Mouse (Mus musculus) forebrain, embryonic 16.5 days (tissue): Measurements from ENCODE around the gene Urb1. TPM values are rescaled to one million over a fixed set of nuclear protein-coding genes. Genes with fewer than 3 reads are reported as not detected.
"Not testable (repeated sequence)": the region's sequence is repeated elsewhere in the genome, so short reads cannot be mapped to it uniquely, and the experiment has no call there.

Experiments used
- ATAC-seq: fragments of 200-750 bp; cut with Nextera tagmentation; 2 replicates; pipeline ENCODE4 v1.8.0; 2017; ENCODE audit warnings: mild to moderate bottlenecking, moderate library complexity
- H3K27ac ChIP-seq: fragments of 300-500 bp; sonication (generic); 2 replicates; pipeline ENCODE4 v1.5.1; 2014; ENCODE audit warnings: low read length, control low read depth
- H3K27me3 ChIP-seq: fragments of 300-500 bp; sonication (generic); replicated peaks from 2 replicates; pipeline ENCODE4 v1.6.1; 2014; ENCODE audit warnings: low read length; ENCODE audit not compliant: control insufficient read depth, insufficient read depth
- H3K36me3 ChIP-seq: fragments of 300-500 bp; sonication (generic); 2 replicates; pipeline ENCODE4 v1.6.1; 2014; ENCODE audit not compliant: control insufficient read depth, insufficient read depth
- H3K4me1 ChIP-seq: fragments of 300-500 bp; sonication (generic); replicated peaks from 2 replicates; pipeline ENCODE4 v1.6.1; 2014; ENCODE audit warnings: low read length; ENCODE audit not compliant: control insufficient read depth, insufficient read depth
- H3K4me2 ChIP-seq: fragments of 300-500 bp; sonication (generic); 2 replicates; pipeline ENCODE4 v1.6.1; 2014; ENCODE audit warnings: mild to moderate bottlenecking, low read length, control low read depth
- H3K4me3 ChIP-seq: fragments of 300-500 bp; sonication (generic); replicated peaks from 2 replicates; pipeline ENCODE4 v1.5.1; 2014; ENCODE audit warnings: mild to moderate bottlenecking, low read length, control low read depth
- H3K9ac ChIP-seq: fragments of 300-500 bp; sonication (generic); replicated peaks from 2 replicates; pipeline ENCODE4 v1.6.1; 2014; ENCODE audit warnings: low read depth, low read length, control low read depth
- H3K9me3 ChIP-seq: fragments of 300-500 bp; sonication (generic); 2 replicates; pipeline ENCODE4 v1.6.1; 2016; ENCODE audit warnings: low read length; ENCODE audit not compliant: control insufficient read depth
- WGBS: fragments of 180-500 bp; shearing (Covaris S2); extraction: QIAGEN DNeasy Blood & Tissue Kit; methylation state at CpG from one replicate; pipeline ENCODE4 v1.1.7; 2014; 5-methylcytosine and 5-hydroxymethylcytosine counted together
- polyA plus RNA-seq: library from polyadenylated mRNA; unstranded; fragments of >200 nt; fragmentation: Nextera tagmentation; extraction: Ambion mirVana; gene quantifications from 2 replicates; pipeline ENCODE4 v1.2.1, GENCODE M21; 2015

The Urb1 gene
- polyA plus RNA-seq, 1 experiment from 2014 or later: 11.7 TPM

DNA sequence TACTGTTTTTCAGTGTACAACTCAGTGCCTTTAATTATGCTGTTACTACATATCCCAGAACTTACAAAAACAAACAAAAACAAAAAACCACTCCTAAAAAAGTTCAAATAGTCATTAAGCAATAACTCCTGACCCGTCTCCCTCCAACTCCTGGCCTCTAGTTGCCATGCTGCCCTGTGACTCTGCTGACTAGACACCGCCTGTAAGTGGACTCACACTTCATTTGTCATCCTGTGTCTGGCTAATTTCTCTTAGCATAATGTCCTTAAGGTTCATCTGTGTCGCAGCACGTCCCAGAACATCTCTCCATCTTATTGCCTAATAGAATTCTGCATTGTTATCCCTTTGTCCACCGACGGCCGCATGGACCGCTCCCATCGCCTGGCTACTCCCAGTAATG, 17.3 kb upstream of the Urb1 start:
- peaks cover 19% of the 10 kb centered on the region for H3K4me1 ChIP-seq
- no peak overlapping the region for H3K27ac ChIP-seq
- 89% methylated on average over 9 of the region's 9 CpGs for WGBS
- no peaks in the 10 kb centered on the region for H3K9me3 ChIP-seq
- no peak for ATAC-seq
- H3K36me3 ChIP-seq: no peaks in the 10 kb centered on the region
- H3K4me3 ChIP-seq: no peak overlapping the region
- no peak overlapping the region for H3K9ac ChIP-seq
- H3K4me2 ChIP-seq: no peak overlapping the region
- peaks cover 3% of the 10 kb centered on the region; the same call in 1 of the 2 replicates for H3K27me3 ChIP-seq

DNA sequence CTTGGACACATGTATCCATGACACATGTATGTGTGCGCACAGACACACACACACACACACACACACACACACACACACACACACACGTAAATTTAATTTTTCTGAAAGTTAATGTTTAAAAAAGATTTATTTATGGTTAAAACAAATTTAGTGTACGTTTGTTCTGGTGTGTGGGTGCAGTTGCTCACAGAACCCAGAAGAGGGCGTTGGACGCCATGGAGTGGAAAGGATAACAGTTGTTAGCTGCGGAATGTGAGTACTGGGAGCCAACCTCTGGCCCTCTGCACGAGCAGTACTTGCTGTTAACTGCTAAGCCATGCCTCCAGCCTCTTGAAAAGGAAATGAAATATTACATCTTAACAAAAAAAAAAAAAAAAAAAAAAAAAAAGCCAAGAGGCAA, 16.2 kb upstream of the Urb1 start, which contains the start of gene Eva1c:
TSS of gene Eva1c (plus strand) at position 263 of the 400 bp plus-strand sequence.
- WGBS: 75% methylated on average over 7 of the region's 7 CpGs
- H3K9ac ChIP-seq: no peak within 1 kb of the TSS
- H3K4me1 ChIP-seq: peaks cover 19% of the 10 kb centered on the region
- no peak within 1 kb of the TSS for H3K4me3 ChIP-seq
- no peaks in the 10 kb centered on the region for H3K36me3 ChIP-seq
- no peaks in the 10 kb centered on the region for H3K9me3 ChIP-seq
- no peak within 1 kb of the TSS for H3K27ac ChIP-seq
- no peak within 1 kb of the TSS for H3K4me2 ChIP-seq
- no peak for ATAC-seq
- H3K27me3 ChIP-seq: no peaks in the 10 kb centered on the region

DNA sequence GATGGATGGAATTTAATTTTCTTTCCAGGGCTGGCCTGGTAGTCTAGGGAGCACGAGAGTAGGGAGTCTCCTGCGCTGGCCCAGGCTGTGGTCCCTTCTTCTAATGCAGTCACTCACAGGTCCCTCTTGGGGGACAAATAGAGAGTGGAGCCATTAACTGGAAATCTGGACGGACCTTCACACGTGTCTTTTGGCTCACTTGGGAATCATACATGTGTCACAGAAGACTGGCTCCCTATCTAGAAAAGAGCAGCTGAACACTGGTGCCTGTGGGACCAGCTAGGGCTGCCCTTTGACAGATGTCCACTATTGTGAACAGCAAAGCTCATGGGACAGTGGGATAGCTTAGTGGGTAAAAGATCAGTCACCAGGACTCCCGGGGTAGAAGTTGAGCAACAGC, 15.8 kb upstream of the Urb1 start:
- 81% methylated on average over 5 of the region's 5 CpGs for WGBS
- H3K4me3 ChIP-seq: no peak overlapping the region
- H3K27ac ChIP-seq: no peak overlapping the region
- no peak overlapping the region for H3K4me2 ChIP-seq
- no peaks in the 10 kb centered on the region for H3K36me3 ChIP-seq
- no peak for ATAC-seq
- H3K9me3 ChIP-seq: no peaks in the 10 kb centered on the region
- peaks cover 15% of the 10 kb centered on the region for H3K4me1 ChIP-seq
- no peaks in the 10 kb centered on the region for H3K27me3 ChIP-seq
- no peak overlapping the region for H3K9ac ChIP-seq

DNA sequence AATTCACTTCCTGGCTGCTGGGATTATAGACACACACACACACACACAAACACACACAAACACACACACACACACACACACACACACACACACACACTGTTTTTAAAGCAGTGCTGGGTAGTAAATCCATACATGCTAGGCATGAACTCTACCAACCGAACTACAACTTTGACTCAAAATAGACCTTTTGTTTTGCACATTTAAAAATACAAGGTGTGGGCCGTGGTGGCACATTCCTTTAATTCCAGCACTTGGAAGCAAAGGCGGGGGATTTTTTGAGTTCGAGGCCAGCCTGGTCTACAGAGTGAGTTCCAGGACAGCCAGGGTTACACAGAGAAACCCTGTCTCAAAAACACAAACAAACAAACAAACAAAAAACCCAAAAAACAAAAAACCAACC, 13.8 kb upstream of the Urb1 start:
- not testable (repeated sequence) for ATAC-seq, H3K27me3 ChIP-seq, H3K4me2 ChIP-seq, H3K9ac ChIP-seq, H3K4me3 ChIP-seq, H3K36me3 ChIP-seq, H3K27ac ChIP-seq, H3K4me1 ChIP-seq, H3K9me3 ChIP-seq
- WGBS: 82% methylated on average over 4 of the region's 4 CpGs

DNA sequence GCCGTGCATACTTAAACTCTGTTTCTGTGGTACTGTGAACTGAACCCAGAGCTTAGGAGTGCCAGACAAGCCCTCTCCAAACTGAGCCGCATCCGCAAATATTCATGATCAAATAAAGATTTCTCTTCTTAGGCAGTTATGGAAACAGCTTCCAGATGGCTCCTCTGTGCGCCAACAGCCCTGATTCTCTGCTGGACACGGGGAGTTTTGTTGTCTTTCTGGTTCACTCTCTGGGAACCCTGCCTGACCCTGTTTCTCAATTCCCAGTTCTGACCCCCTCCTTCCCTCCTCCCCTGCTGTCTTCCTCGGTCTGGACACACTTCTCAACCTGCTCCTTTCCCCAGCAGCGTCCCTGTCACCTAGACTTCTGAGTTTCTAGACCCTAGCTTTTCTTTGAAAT, 12.8 kb upstream of the Urb1 start:
- no peak overlapping the region for H3K4me2 ChIP-seq
- no peak for ATAC-seq
- no peaks in the 10 kb centered on the region for H3K4me1 ChIP-seq
- H3K9me3 ChIP-seq: no peaks in the 10 kb centered on the region
- H3K36me3 ChIP-seq: no peaks in the 10 kb centered on the region
- H3K4me3 ChIP-seq: no peak overlapping the region
- no peaks in the 10 kb centered on the region for H3K27me3 ChIP-seq
- no peak overlapping the region for H3K9ac ChIP-seq
- H3K27ac ChIP-seq: no peak overlapping the region
- 72% methylated on average over 7 of the region's 7 CpGs for WGBS

DNA sequence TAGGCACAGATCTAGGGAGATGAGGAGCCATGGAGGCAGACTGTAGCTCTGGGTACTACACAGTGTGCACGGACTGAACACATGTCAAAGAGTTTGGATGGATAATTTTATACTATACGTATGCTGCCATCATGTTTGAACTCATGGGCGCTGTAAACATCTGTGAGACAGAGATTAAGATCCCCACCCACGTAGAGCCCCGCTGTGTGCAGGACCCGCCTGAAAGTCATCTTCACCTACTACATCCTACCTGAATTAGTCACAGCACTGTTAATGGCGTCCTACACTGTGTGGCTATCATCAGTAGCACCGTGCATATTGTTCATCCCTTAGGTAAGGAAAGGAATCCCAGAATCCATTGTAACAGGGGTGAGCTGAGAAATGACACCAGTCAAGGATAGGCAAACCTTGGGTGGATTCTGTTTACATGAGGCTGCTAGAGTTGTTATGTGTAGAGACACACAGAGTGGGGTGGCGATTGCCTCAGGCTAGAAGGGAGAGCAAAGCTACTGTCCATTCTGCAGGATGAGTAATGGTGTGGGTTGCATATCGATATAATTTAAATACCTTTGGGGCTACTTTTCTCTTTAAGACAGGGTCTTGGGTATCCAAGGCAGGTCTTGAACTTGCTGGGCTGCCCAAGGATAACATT, 12.2 kb upstream of the Urb1 start:
- ATAC-seq: no peak
- Histone ChIP-seq H3K9me3 (no peaks in the 10 kb centered on the region), H3K36me3 (no peaks in the 10 kb centered on the region), H3K27ac (no peak overlapping the region), H3K4me1 (no peaks in the 10 kb centered on the region), H3K4me3 (no peak overlapping the region), H3K27me3 (no peaks in the 10 kb centered on the region), H3K4me2 (no peak overlapping the region), H3K9ac (no peak overlapping the region)
- 92% methylated on average over 10 of the region's 10 CpGs for WGBS

DNA sequence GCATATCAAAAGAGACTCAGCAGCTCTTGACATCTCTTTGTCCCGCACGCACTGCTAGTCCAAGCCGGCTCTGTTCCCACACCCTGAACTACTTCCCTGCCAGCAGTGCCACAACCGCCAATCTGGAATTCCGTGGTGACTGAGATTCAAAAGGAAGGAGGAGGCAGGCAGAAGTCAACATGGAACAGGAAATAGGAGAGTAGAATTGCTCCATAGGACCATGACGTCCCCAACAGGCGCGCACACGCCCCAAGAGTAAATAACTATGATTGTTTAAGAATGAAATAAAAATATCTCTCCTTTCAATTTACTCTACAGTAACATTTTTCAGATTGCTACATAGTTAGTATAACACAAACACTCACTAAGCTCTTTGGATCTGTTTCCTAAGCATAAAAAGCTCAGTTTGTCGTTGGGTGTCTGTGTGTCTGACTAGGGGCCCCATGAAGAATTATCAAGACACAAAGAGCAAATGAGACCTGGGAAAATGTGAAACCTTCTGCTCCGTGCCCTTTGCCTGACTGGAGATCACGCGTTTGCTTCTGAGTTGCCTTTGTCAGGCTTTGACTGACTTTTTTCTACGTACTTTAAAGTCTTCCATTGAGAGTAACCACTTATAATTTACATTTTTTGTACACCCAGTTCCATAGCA, 11.0 kb upstream of the Urb1 start:
- ATAC-seq: no peak
- H3K4me1 ChIP-seq: no peaks in the 10 kb centered on the region
- H3K9me3 ChIP-seq: no peaks in the 10 kb centered on the region
- H3K9ac ChIP-seq: no peak overlapping the region
- no peak overlapping the region for H3K4me3 ChIP-seq
- H3K27me3 ChIP-seq: no peaks in the 10 kb centered on the region
- H3K27ac ChIP-seq: no peak overlapping the region
- no peaks in the 10 kb centered on the region for H3K36me3 ChIP-seq
- 86% methylated on average over 14 of the region's 14 CpGs for WGBS
- H3K4me2 ChIP-seq: no peak overlapping the region

DNA sequence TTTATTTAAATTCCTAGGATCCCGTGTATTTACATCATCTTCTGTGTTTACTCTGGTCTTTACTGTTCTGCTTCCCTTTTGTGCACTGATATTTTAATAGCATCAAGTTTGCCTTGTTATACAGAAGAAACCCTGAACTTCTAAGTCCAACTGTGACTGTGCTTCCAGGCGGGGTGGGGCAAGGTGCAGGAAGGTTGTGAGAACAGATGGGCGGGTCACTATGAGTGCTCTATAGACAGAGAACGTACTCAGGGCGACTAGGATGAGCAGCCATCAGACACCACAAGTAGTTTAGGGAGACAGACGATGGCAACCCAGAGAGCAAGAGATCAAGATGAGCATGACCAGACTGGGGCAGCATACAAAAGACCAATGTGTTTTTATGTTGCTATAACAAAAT, 10.1 kb upstream of the Urb1 start:
- no peak overlapping the region for H3K4me3 ChIP-seq
- no peaks in the 10 kb centered on the region for H3K36me3 ChIP-seq
- H3K9ac ChIP-seq: no peak overlapping the region
- no peak overlapping the region for H3K4me2 ChIP-seq
- H3K27ac ChIP-seq: no peak overlapping the region
- WGBS: 83% methylated on average over 6 of the region's 6 CpGs
- no peaks in the 10 kb centered on the region for H3K27me3 ChIP-seq
- no peak for ATAC-seq
- H3K9me3 ChIP-seq: no peaks in the 10 kb centered on the region
- no peaks in the 10 kb centered on the region for H3K4me1 ChIP-seq

DNA sequence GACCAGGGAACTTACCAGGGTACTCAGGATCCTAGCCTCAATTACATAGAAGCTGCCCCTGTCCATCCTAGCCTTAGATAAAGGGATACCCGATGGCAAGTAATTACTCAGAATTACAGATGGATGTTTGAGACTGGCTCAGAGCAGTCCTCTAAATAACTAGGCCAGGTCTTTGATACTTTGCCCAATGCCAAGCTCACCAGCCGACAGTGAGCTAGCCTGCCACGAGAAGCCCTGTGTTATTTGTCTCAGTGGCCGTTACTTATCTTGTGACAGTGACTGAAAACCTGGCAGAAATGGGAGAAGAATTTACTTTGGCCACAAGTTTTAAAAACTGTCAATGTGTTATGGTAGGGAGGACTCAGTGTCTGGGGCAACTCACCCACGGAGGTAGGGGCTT, 1.9 kb upstream of the Urb1 start:
- no peaks in the 10 kb centered on the region for H3K27me3 ChIP-seq
- no peaks in the 10 kb centered on the region for H3K36me3 ChIP-seq
- peaks cover 11% of the 10 kb centered on the region for H3K4me1 ChIP-seq
- H3K27ac ChIP-seq: no peak overlapping the region
- ATAC-seq: no peak
- no peak overlapping the region for H3K9ac ChIP-seq
- WGBS: 87% methylated on average over 5 of the region's 5 CpGs
- no peak overlapping the region for H3K4me2 ChIP-seq
- no peaks in the 10 kb centered on the region for H3K9me3 ChIP-seq
- no peak overlapping the region for H3K4me3 ChIP-seq
